14 mouse cellular contexts compared by ENCODE assay signal in the genomic region with DNA sequence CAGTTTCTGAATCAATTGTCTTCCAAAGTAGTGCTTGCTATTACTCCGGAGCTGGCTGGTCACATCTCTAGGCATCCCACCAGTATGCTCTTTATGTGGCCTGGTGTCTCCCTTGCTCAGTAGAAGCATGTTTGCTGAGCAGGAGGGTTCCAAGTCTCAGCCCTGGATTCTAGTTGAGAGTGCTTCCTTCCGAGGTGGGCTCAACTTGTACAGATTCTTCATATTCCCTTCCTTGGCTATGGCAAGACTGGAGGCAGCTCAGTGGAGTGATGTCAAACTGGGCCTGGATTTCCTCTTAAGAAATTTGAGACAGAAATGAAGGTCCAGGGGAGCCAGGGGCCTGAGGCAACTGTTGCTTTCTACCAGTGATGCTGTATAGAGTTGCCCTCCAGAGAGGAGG. TPM values are rescaled to one million over a fixed set of nuclear protein-coding genes. Genes with fewer than 3 reads are reported as not detected.
DNase-seq lines count a peak whose midpoint lies in the region.
"Had no signal": no experiment of that assay in that cellular context is flagged by ENCODE, and none has a peak within 500 bp of the region (broad histone marks: within the 10 kb centered on the region; RNA-seq: fewer than 3 reads in every experiment).

No protein-coding gene starts in this region.

- no peak overlapping the region for H3K27ac ChIP-seq in heart, embryonic 10.5 days

- intact Hi-C loops in heart, postnatal 36 days (cut with DNase I) = no loop called here
- intact Hi-C loops in heart, postnatal 14 days (cut with DNase I) = no loop called here

- H3K9me3 ChIP-seq in heart, embryonic 10.5 days = no peaks in the 10 kb centered on the region
- H3K9me3 ChIP-seq: G1E had no signal

- no peak overlapping the region for H3K4me3 ChIP-seq in heart, embryonic 10.5 days

- peak; percentile 70 for DNase-seq in heart, adult 11 months
- DNase-seq in heart, postnatal 36 days = no peak
- peak; percentile 64 for DNase-seq in heart, embryonic 10.5 days (ENCODE audit: low spot score)
- no peak for DNase-seq in heart, postnatal 14 days
- DNase-seq: adrenal gland, adult 2 months; adrenal gland, adult 8-10 months; adrenal gland, postnatal 10 days; adrenal gland, postnatal 14 days; adrenal gland, postnatal 25 days; adrenal gland, postnatal 36 days; cerebellum, adult 11 months; cerebellum, adult 11-12 months; cerebellum, adult 18-20 months had no signal

- H3K27me3 ChIP-seq in heart, embryonic 10.5 days (ENCODE audit: insufficient read depth, poor library complexity, severe bottlenecking) = no peaks in the 10 kb centered on the region

- H3K36me3 ChIP-seq in heart, embryonic 10.5 days = no peaks in the 10 kb centered on the region
- H3K36me3 ChIP-seq: G1E had no signal

- 90% methylated on average over 2 of the region's 2 CpGs for WGBS in heart, embryonic 10.5 days

- H3K4me1 ChIP-seq in heart, embryonic 10.5 days = peaks cover 10% of the 10 kb centered on the region

RNA-seq across cellular contexts. Expression of a gene that starts 27.6 kb away (rescaled TPM):
- total RNA-seq in heart, postnatal 36 days (2021) = 10 to 100 TPM in 1 of 2 experiments, 1 to 10 TPM in 1; 9.3 to 14.8 TPM
- polyA plus RNA-seq in heart, embryonic 10.5 days (2016; fragmentation: Nextera tagmentation; extraction: Ambion mirVana) = 30.7 and 35.1 TPM in 2 replicates
- total RNA-seq in heart, postnatal 14 days (2021) = 10 to 100 TPM in 1 of 2 experiments, 1 to 10 TPM in 1; 7.6 to 10.1 TPM

Comparison
In these comparisons a context has a peak if more than half of its experiments do, and no peak if none do; other contexts are left out.
1. DNase-seq: peak in heart, adult 11 months (single experiment) and heart, embryonic 10.5 days (single experiment); none in heart, postnatal 36 days (0 of 2) and heart, postnatal 14 days (0 of 2).